Mouse (Mus musculus) liver, embryonic 14.5 days (tissue): ENCODE measurements around the gene Upk3bl. TPM values are rescaled to one million over a fixed set of nuclear protein-coding genes. Genes with fewer than 3 reads are reported as not detected.

Experiments
- ATAC-seq: fragments of 200-750 bp; cut with Nextera tagmentation; 2 replicates; pipeline ENCODE4 v1.8.0; 2017; ENCODE audit warnings: moderate number of reproducible peaks, mild to moderate bottlenecking, moderate library complexity; ENCODE audit not compliant: insufficient read depth
- DNase-seq, 3 experiments: peaks; one replicate each; pipeline ENCODE4 v3.0.0-alpha.2; 2012 to 2013; ENCODE audit warnings: low read depth in 3 of 3, low spot score in 3 of 3
- H3K27ac ChIP-seq: fragments of 300-500 bp; sonication (generic); 2 replicates; pipeline ENCODE4 v1.5.1; 2014; ENCODE audit warnings: moderate library complexity, mild to moderate bottlenecking, control low read depth, inconsistent platforms
- H3K27me3 ChIP-seq: fragments of 300-500 bp; sonication (generic); 2 replicates; pipeline ENCODE4 v1.6.1; 2014; ENCODE audit warnings: mild to moderate bottlenecking, low read length, moderate library complexity; ENCODE audit not compliant: control insufficient read depth, insufficient read depth
- H3K36me3 ChIP-seq: fragments of 300-500 bp; sonication (generic); replicated peaks from 2 replicates; pipeline ENCODE4 v1.6.1; 2014; ENCODE audit warnings: low read depth; ENCODE audit not compliant: control insufficient read depth, insufficient read depth
- H3K4me1 ChIP-seq, 2 experiments: fragments of 200-500 bp in 1 of 2; fragments of 300-500 bp in 1 of 2; sonication (generic) in 1 of 2; replicated peaks; 2 replicates each; pipeline ENCODE4 v1.6.1; 2012 to 2014; ENCODE audit warnings: antibody characterized with exemption in 1 of 2, inconsistent platforms in 1 of 2, low read length in 1 of 2; ENCODE audit not compliant: control insufficient read depth in 2 of 2, insufficient read depth in 2 of 2
- H3K4me2 ChIP-seq: fragments of 300-500 bp; sonication (generic); 2 replicates; pipeline ENCODE4 v1.6.1; 2014; ENCODE audit warnings: low read depth, mild to moderate bottlenecking, control low read depth, moderate library complexity
- H3K4me3 ChIP-seq, 2 experiments: fragments of 200-500 bp in 1 of 2; fragments of 300-500 bp in 1 of 2; sonication (generic) in 1 of 2; 2 replicates each; pipeline ENCODE4 v1.5.1; 2012 to 2014; ENCODE audit warnings: low read depth in 2 of 2, low read length in 2 of 2, mild to moderate bottlenecking in 2 of 2, control low read depth in 1 of 2, inconsistent platforms in 1 of 2, moderate library complexity in 1 of 2; ENCODE audit not compliant: insufficient read depth in 1 of 2
- H3K9ac ChIP-seq: fragments of 300-500 bp; sonication (generic); replicated peaks from 2 replicates; pipeline ENCODE4 v1.6.1; 2014; ENCODE audit warnings: mild to moderate bottlenecking, control low read depth, moderate library complexity
- H3K9me3 ChIP-seq: fragments of 300-500 bp; sonication (generic); 2 replicates; pipeline ENCODE4 v1.6.1; 2016; ENCODE audit warnings: low read length, mixed read lengths; ENCODE audit not compliant: control insufficient read depth
- CTCF ChIP-seq: IDR thresholded peaks from 2 replicates; pipeline ENCODE4 v1.5.1; 2016; ENCODE audit warnings: antibody characterized with exemption, low read depth, control low read depth
- EP300 ChIP-seq: IDR thresholded peaks from 2 replicates; pipeline ENCODE4 v1.6.1; 2016; ENCODE audit warnings: antibody characterized with exemption, low read depth
- WGBS: fragments of 180-500 bp; shearing (Covaris S2); extraction: QIAGEN DNeasy Blood & Tissue Kit; methylation state at CpG from one replicate; pipeline ENCODE4 v1.1.7; 2014; ENCODE audit not compliant: insufficient replicate concordance; 5-methylcytosine and 5-hydroxymethylcytosine counted together
- polyA plus RNA-seq, 2 experiments: library from polyadenylated mRNA; depleted of rRNA in 1 of 2; stranded (reverse) in 1 of 2; unstranded in 1 of 2; fragments of >200 nt; fragmentation: Nextera tagmentation in 1 of 2; extraction: Ambion mirVana in 1 of 2; gene quantifications; 2 replicates each; pipeline versions ENCODE4 v1.2.1 to v1.2.3; 2012 to 2014

Upk3bl gene
- polyA plus RNA-seq (2012; rRNA removed), result 0.10 TPM in 1 of 2 replicates, not detected in the other
- polyA plus RNA-seq (2014; fragmentation: Nextera tagmentation; extraction: Ambion mirVana), result not detected in 2 replicates

GRCm38 (mm10) chr5:136054301-136055077 lies at the start of gene Upk3bl:
TSS of gene Upk3bl (plus strand) at chr5:136054492.
- Histone ChIP-seq H3K27ac (no peak within 1 kb of the TSS), H3K4me3 (no peak within 1 kb of the TSS), H3K4me2 (no peak within 1 kb of the TSS), H3K9me3 (no peaks in the 10 kb centered on the region), H3K4me1 (no peaks in the 10 kb centered on the region), H3K36me3 (no peaks in the 10 kb centered on the region), H3K27me3 (no peaks in the 10 kb centered on the region), H3K9ac (no peak within 1 kb of the TSS)
- WGBS, result 68% methylated on average over 11 of the region's 11 CpGs
- DNase-seq (no peak), ATAC-seq (no peak)
- TF ChIP-seq CTCF, result no peak
- no peak for TF ChIP-seq EP300

GRCm38 (mm10) chr5:136004537-136004936 lies 49.8 kb upstream of the Upk3bl start:
- WGBS, result 62% methylated on average over 4 of the region's 4 CpGs
- Histone ChIP-seq H3K4me3 (no peak overlapping the region), H3K4me1 (no peaks in the 10 kb centered on the region; a peak in 1 of 4 replicates), H3K27me3 (no peaks in the 10 kb centered on the region), H3K9ac (no peak overlapping the region), H3K27ac (no peak overlapping the region), H3K9me3 (no peaks in the 10 kb centered on the region), H3K4me2 (no peak overlapping the region), H3K36me3 (no peaks in the 10 kb centered on the region)
- TF ChIP-seq EP300, result no peak
- no peak for TF ChIP-seq CTCF
- no peak for DNase-seq
- no peak for ATAC-seq

- DNase-seq (no peak), ATAC-seq (no peak)
- Histone ChIP-seq H3K4me1 (no peaks in the 10 kb centered on the region; a peak in 1 of 4 replicates), H3K27me3 (no peaks in the 10 kb centered on the region), H3K9me3 (no peaks in the 10 kb centered on the region), H3K4me3 (no peak overlapping the region), H3K4me2 (no peak overlapping the region), H3K36me3 (no peaks in the 10 kb centered on the region), H3K27ac (no peak overlapping the region), H3K9ac (no peak overlapping the region)
- TF ChIP-seq CTCF, result no peak
- 41% methylated on average over 7 of the region's 7 CpGs for WGBS
Measured at GRCm38 (mm10) chr5:136007745-136008144, 46.5 kb upstream of the Upk3bl start.

- Histone ChIP-seq H3K4me1 (no peaks in the 10 kb centered on the region), H3K36me3 (no peaks in the 10 kb centered on the region), H3K27me3 (no peaks in the 10 kb centered on the region), H3K4me3 (no peak overlapping the region), H3K27ac (no peak overlapping the region), H3K9ac (no peak overlapping the region), H3K9me3 (no peaks in the 10 kb centered on the region), H3K4me2 (no peak overlapping the region)
- 71% methylated on average over 10 of the region's 10 CpGs for WGBS
- TF ChIP-seq EP300, result no peak
- TF ChIP-seq CTCF, result no peak
- DNase-seq (no peak), ATAC-seq (no peak)
Measured at GRCm38 (mm10) chr5:136014877-136015276, 39.4 kb upstream of the Upk3bl start.

GRCm38 (mm10) chr5:136015586-136015985 lies 38.7 kb upstream of the Upk3bl start:
- H3K9me3 ChIP-seq, result no peaks in the 10 kb centered on the region
- no peak for DNase-seq
- H3K36me3 ChIP-seq, result no peaks in the 10 kb centered on the region
- H3K4me3 ChIP-seq, result no peak overlapping the region
- 76% methylated on average over 10 of the region's 10 CpGs for WGBS
- H3K9ac ChIP-seq, result no peak overlapping the region
- TF ChIP-seq CTCF (no peak), EP300 (no peak)
- no peak overlapping the region for H3K4me2 ChIP-seq
- no peaks in the 10 kb centered on the region; a peak in 1 of 4 replicates for H3K4me1 ChIP-seq
- no peak overlapping the region for H3K27ac ChIP-seq
- H3K27me3 ChIP-seq, result no peaks in the 10 kb centered on the region
- no peak for ATAC-seq
